Mouse (Mus musculus): ENCODE results near the gene Fancg.
"Not testable (repeated sequence)": the region's sequence is repeated elsewhere in the genome, so short reads cannot be mapped to it uniquely, and the experiment has no call there.

The Fancg gene

GRCm38 (mm10) chr4:42999451-43000140, 10.7 kb downstream of the Fancg start:
- DNase-seq (ENCODE audit: low spot score in 2 of 2), result peak; percentile 59 to 63

DNA sequence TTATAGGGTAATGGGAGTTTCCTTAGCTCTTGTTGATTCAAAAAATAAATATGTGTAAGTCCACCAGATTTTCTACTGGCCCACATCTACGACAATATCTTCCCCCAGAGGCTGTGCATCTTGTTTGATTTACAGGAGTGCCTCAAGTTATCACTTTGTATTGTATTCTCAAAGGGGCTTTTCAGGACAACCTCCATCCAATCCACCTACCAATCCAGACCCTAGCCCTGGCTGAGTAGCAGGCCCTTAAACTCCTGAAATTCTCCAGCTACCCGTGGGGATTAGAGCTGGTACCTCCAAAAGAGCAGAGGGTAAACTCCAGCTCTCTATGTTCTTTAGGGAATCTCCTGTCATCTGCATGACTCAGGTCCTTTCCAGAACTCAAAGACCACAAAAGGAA, 12.3 kb downstream of the Fancg start:
- no peak for DNase-seq (ENCODE audit: low spot score in 2 of 2)

DNA sequence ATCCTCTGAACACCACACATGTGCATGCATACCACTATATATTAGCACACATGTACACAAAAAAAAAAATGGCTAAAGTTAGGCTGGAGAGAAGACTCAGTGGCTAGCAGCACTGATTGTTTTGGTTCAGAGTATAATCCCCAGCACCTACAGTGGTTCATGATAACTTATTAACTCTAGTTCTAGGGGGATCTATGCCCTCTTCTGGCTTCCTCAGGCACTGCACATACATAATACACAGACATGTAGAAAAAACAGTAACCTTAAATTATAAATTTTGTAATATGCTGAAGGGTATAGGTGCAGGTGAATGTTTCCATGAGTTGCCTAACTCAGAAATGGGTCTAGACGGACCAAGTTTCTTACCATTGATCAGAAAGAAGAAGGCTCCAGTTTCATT, 22.0 kb downstream of the Fancg start:
- no peak for DNase-seq (ENCODE audit: low spot score in 2 of 2)

DNA sequence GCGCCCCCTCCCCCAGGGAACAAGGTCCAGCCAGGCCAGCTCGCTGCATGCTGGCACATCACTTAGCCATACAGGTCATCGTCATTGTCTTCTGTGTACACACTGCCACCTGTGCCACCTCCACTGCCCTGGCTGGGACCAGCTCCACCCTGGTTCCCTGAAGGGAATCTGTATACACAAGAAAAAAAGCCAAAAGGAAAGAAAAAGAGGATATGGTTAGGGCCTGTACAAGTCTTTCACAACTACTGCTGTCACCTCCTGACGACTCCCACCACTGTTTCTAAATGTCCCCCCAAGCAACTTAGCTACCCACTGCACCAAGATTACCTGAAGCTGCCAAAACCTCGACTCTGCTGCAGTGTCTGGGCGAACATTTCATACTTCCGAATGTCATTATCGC, 29.8 kb downstream of the Fancg start:
- not testable (repeated sequence) for DNase-seq (ENCODE audit: low spot score in 2 of 2)

GRCm38 (mm10) chr4:42978062-42978461, 32.2 kb downstream of the Fancg start:
- DNase-seq (ENCODE audit: low spot score in 2 of 2), result no peak

DNA sequence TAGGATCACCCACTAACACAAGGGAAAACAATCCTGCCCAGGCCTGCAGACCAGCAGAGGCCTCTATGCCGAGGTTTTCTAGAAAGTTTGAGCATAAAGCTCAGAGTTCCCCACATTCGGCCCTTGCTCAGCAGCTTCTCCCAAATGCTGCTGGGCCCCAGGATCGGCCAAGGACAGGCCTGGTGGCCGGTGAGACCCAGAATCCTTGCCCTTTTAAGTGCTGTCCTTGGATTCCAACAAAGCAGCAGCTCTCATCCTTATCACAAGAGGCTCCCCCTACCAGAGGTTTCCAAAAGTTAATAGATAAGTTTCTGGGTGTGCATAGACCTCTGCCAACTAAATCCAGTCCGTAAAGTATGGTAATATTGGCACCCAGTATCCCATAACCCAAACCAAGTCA, 36.4 kb downstream of the Fancg start:
- no peak for DNase-seq (ENCODE audit: low spot score in 2 of 2)

GRCm38 (mm10) chr4:42972952-42973351, 37.4 kb downstream of the Fancg start:
- no peak for DNase-seq (ENCODE audit: low spot score in 2 of 2)

DNA sequence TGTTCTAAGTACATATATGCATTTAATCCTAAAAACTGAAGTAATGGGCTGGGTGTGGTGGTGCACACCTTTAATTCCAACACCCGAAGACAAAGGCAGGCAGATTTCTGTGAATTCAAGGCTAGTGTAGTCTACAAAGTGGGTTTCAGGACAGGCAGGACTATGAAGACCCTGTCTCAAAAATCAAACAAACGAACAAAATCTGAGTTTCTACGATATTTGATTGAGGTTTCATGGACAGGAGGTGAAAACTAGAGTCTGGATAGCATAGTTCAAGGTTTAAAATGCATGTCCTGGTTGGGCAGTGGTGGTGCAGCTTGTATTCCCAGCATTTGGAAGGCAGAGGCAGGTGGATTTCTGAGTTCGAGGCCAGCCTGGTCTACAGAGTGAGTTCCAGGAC, 41.0 kb downstream of the Fancg start, which contains the start of gene 1700022I11Rik:
Gene 1700022I11Rik (plus strand): TSS at position 301 of the 400 bp plus-strand sequence.
- DNase-seq (ENCODE audit: low spot score in 2 of 2), result no peak

- DNase-seq (ENCODE audit: low spot score in 2 of 2), result peak; percentile 47 to 64
These were observed 45.1 kb downstream of the Fancg start for GRCm38 (mm10) chr4:42965039-42965719.

GRCm38 (mm10) chr4:42963480-42963879, 46.8 kb downstream of the Fancg start:
- no peak for DNase-seq (ENCODE audit: low spot score in 2 of 2)

- DNase-seq (ENCODE audit: low spot score in 2 of 2), result peak; percentile 44 to 53
These were observed 48.7 kb downstream of the Fancg start for GRCm38 (mm10) chr4:42961592-42961991.

GRCm38 (mm10) chr4:42959382-42959781, 50.9 kb downstream of the Fancg start:
- no peak for DNase-seq (ENCODE audit: low spot score in 2 of 2)

DNA sequence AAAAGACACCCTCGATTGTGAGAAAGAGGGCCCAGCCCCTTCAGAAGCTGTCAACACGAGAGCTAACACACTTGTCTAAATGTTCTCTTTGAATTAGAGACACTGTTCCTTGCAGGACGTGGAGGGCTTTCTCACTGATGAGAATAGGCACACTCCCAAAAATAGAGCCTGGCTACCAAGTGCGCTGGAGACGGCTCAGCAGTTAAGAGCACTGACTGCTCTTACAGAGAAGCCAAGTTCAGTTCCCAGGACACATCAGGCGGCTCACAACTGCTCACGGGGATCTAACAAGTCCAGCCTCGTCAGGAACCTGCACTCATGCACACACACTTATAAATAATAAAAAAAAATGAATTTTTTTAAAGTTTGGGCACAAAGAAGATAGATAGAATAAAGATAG, 51.4 kb downstream of the Fancg start:
- DNase-seq (ENCODE audit: low spot score in 2 of 2), result no peak

GRCm38 (mm10) chr4:42957979-42958378, 52.3 kb downstream of the Fancg start:
- DNase-seq (ENCODE audit: low spot score in 2 of 2), result no peak

DNA sequence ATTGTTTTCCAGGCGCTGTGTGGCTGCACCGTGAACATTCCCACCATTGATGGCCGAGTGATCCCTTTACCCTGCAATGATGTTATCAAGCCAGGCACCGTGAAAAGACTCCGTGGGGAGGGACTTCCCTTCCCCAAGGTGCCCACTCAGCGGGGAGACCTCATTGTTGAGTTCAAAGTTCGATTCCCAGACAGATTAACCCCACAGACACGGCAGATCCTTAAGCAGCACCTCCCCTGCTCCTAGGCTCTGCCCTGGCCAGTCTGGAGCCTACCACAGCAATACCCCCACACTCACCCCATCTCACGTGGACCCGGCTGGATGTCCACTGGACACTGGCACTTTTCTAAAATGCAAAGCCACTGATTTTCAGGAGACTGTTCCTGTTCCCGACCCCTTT, 53.0 kb downstream of the Fancg start:
- no peak for DNase-seq (ENCODE audit: low spot score in 2 of 2)

DNA sequence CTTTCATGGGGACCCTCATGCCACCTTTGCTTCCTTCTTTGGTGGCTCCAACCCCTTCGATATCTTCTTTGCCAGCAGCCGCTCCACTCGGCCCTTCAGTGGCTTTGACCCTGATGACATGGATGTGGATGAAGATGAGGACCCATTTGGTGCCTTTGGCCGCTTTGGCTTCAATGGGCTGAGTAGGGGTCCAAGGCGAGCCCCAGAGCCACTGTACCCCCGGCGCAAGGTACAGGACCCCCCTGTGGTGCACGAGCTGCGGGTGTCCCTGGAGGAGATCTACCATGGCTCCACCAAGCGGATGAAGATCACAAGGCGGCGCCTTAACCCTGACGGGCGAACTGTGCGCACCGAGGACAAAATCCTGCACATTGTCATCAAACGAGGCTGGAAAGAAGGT, 53.7 kb downstream of the Fancg start:
- DNase-seq (ENCODE audit: low spot score in 2 of 2), result no peak

DNA sequence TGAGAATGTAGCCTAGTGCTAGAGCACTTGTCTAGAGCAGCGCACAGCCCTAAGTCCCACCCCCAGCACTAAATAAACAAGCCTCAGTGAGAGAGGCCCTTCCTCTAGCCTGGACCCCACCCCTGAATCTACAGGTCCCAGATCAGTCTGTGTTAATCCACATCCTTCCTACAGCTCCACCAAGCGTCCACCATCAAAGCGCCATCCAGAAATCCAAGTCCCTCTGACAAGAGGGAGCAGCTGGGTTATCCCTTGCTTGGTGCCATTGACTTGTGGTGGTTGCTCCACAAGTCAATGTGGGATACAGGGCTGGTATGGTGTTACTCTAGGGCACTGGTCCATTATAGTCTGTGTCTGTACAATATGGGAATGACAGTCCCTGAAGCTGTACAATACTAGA, 55.1 kb downstream of the Fancg start:
- DNase-seq (ENCODE audit: low spot score in 2 of 2), result no peak

- DNase-seq (ENCODE audit: low spot score in 2 of 2), result no peak
These were observed 56.0 kb downstream of the Fancg start for GRCm38 (mm10) chr4:42954297-42954696.

DNA sequence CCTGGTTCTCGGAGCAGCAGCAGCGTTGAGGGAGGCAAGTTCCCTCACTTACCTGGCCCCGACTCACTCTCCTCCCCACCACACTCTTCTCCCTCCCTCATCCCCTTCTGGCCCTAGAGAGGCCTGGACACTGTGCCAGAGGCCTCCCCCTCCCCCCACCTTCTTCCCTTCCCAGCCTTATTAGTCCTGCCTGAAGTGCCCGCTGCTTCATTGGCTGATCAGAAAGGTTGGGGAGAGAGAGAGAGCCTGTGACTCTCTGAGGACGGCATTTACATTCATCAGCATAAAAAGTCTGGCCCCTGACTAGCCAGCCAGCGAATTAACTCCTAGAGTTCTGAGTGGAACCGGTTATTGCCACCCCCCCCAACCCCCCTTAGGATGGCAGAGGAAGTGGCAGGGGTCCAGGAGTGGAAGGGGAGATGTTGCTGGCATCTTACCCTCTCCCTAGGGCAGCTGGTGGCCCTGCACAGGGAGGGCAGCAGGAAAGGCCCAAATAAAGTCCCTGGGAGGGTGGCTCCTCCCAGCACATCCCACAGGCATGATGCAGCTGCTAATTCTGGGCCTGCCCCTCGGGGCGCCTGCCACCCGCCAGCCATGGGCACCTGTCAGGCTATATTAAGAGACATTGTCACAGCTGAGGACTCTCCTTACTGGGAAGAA, 56.7 kb downstream of the Fancg start:
- DNase-seq (ENCODE audit: low spot score in 2 of 2), result no peak

- no peak for DNase-seq (ENCODE audit: low spot score in 2 of 2)
These were observed 57.7 kb downstream of the Fancg start for GRCm38 (mm10) chr4:42952563-42952962.

All from natural killer cell, adult 2 months (primary cell).